Mouse (Mus musculus): ENCODE results near the gene Slc5a4a.

GRCm38 (mm10) chr10:76157528-76157927 is 10.3 kb downstream of the Slc5a4a start:
- TF ChIP-seq CTCF (IDR thresholded peaks at IDR 0.05; ENCODE audit: control insufficient read depth, insufficient read depth, low read length) = no peak
- TF ChIP-seq POLR2A (IDR thresholded peaks at IDR 0.05; ENCODE audit: borderline replicate concordance, control insufficient read depth, low read depth, low read length) = no peak

Measured in bone marrow, adult 2 months (tissue).